Mouse (Mus musculus) layer of hippocampus, postnatal 36 days (tissue): ENCODE data around the gene Il17re. TPM values are rescaled to one million over a fixed set of nuclear protein-coding genes. Genes with fewer than 3 reads are reported as not detected.

Source experiments
- DNase-seq, 2 experiments: peaks; one replicate each; pipeline ENCODE4 v3.0.0; 2022
- total RNA-seq, 2 experiments: library from RNA; stranded (reverse); gene quantifications; 2 replicates each; pipeline ENCODE4 v1.2.3; 2021

Gene Il17re
- total RNA-seq, 2 experiments from 2014 or later: 0.25 to 0.27 TPM

DNA sequence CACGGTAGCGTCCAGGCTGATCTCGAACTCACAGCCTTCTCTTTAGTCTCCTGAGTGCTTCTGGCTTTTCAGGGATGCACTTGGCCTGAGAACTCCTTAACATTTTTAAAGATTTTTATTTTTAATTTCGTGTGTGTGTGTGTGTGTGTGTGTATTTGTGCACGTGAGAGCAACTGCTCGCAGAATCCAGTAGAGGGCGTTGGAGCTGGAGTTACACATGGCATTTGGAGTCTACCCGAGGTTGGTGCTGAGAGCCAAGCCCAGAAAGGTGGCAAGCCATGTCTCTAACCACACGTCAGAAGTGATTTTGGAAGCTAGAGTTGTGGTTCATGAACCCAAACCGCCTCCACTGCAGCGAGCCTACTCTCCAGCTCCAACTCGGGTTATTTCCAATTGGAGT, 15.2 kb upstream of the Il17re start:
- no peak for DNase-seq

DNA sequence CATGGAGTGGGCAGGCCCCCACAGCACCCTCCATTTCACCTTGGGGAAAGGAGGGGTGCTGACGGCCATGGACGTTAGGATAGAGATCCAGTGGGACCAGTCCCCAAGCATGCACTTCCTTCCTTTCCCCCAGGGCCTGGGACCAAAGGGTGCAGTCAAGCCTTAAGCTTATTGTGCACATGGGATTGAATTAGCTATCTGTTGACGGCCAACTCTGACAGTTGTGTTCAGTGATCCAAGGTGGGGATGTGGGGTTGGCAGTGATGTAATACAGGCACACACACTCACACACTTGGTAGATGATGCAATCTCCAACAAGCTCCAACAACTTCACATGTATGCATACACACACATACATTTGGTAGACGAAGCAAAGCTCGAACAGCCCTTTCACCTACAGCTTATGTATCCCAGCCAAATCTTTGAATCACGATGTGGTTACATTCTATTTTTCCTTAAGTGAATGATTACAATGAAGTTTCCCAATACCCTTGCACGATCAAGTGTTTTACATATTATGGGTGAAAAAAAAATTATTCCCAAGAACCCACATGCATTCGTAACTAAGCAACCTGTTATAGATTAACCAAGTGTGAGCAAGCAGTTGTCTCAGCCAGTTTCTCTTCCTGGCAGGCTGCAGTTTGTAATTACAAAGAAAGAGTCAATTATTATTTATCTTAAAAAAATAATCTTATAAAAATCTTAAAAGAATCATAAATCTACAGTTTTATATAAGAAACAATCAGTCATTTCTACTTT, 13.9 kb upstream of the Il17re start:
- DNase-seq: no peak

DNA sequence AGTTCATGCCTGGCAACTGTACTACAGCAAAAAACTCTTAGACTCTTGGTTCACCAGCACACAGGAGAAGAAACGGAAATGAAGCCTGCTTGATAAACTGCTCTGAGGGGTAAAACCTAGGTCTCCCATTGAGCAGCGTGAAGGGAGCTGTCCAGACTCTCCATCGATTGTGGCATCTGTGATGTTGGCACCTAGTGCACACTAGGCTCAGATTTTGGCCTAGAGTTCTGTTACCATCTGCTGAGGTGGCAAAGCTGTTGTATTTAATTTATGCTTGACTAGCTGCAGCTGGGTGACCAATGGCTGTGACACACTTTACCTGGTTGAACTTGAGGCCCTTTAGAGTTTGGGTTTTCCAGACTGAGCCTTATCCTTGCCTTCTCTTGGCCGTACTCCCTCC, 10.6 kb upstream of the Il17re start:
- no peak for DNase-seq

DNA sequence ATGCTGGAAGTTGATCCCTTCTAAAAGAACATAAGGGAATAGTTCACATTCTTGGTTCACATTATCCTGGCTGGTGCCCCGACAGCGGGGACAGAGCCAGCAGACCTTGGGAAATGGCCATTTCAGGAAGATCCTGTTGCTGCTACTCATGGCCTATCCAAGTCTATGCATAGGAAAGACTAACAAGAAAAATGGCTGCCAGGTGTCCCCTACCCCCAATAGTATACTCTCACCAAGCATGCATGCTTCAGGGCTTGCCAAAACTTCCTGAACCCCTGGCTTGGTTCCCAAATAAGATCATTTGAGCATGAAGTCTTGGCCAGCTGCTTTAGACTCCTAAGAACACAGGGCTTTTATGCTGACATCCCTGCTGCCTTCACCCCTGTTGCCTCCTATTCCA, 6.4 kb upstream of the Il17re start:
- DNase-seq: no peak

DNA sequence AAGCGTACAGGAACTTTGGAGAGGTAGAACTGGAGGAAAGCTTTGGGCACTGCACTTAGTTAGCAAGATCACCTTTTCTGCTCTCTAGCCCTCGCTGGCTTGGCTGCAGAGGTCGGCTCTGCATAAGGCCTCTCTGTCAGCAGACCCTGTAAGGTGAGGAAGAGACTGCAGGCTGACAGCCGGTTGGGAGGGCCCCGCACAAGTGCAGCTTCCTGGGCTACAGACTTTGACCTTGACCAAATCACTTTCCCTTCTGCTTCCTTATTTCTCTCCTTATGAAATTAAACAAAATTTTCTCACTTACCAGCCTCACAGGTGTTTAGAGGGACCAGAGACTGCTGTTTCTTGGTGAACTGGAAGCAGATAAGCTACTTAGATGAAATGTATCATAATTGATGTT, 3.3 kb upstream of the Il17re start:
- DNase-seq: no peak

DNA sequence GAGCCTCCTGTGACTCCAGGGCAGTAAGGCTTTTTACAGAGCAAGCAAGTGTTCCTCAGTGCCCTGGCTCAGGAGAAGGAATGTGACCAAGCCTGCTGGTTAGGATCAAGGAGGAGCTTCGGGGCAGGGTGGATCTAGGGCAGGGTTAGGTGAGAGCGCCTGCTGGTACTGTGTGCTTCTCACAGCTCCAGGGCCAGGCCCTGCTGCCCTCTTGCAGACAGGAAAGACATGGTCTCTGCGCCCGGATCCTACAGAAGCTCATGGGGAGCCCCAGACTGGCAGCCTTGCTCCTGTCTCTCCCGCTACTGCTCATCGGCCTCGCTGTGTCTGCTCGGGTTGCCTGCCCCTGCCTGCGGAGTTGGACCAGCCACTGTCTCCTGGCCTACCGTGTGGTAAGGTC, 351 bp downstream of the Il17re start:
- DNase-seq: no peak

DNA sequence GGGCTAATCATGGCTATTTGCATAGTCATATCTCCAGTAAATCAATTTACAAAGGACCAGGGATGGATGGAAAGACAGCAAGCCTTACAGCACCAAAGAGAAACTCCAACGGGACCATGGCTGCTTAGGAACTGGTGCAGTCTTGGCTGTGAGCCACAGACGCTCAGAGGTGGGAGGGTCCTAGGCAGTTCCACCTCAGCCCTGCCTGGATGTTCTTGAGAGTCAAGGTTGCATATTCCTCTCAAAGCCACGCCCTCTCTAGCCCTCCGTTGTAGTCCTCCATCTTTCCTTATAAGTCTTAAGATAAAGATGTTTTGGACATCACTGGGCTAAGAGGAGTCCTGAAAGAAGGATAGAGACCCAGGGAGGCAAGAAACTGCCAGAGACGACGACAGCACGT, 5.8 kb downstream of the Il17re start:
- DNase-seq: no peak

DNA sequence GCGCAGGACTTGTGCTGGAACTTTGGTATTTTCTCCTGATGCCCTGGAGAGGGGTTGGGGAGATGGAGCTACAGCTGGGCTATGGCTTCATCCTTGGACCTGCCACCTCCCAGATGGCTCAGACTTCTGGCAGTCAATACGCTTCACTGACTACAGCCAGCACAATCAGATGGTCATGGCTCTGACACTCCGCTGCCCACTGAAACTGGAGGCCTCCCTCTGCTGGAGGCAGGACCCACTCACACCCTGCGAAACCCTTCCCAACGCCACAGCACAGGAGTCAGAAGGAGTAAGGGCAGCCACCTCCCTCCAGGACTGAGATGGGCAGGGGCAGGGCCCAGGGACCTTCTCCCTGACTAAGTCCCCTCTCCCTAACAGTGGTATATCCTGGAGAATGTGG, 7.3 kb downstream of the Il17re start:
- DNase-seq: no peak

DNA sequence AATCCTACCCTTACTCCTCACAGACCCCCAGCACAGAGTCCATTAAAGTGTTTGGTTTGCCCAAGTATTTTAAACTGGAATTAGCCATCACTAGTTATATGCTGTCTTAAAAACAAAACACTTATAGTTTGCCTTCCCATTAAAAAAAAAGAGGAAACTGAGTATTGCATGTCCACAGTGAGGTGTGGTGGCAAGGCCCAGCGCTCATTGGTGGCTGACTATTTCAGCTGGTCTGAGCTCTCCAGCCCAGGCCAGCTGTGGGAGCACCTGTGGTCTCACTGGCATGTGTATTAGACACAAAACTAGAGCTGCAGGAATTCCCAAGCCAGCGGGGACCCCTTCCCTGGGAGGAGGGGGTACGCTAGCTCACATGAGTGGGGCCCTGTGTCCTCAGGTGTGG, 10.2 kb downstream of the Il17re start:
- DNase-seq: no peak

DNA sequence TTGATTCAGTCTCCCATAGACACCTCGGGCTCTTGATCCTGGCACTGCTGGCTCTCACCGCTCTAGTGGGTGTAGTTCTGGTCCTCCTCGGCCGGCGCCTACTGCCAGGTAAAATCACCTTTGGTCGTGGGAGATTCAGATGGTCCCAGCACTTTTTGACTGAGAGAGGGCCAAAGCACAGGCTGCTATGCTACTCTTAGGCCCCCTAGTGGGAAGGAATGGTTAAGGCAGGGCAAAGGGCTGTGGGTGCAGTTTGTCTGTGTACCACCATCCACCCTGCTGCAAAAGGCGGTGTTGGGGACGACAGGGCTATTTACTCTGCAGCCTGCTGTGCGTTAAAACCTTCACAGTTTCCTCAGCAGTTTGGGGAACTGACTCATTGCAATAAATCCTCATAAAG, 10.7 kb downstream of the Il17re start:
- DNase-seq: peak in 1 of 2 experiments; percentile 61

DNA sequence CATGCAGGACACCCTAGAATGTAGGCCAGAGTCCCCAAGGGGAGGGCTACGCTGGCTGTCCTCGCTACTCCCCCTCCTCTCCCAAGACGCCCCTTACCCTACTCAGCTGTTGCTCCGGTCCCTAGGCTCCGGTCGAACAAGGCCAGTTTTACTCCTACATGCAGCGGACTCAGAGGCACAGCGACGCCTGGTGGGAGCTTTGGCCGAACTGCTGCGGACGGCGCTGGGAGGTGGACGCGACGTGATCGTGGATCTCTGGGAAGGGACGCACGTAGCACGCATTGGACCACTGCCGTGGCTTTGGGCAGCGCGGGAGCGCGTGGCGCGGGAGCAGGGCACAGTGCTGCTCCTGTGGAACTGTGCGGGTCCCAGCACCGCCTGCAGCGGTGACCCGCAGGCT, 11.1 kb downstream of the Il17re start:
- peak; percentile 60 to 61 for DNase-seq

DNA sequence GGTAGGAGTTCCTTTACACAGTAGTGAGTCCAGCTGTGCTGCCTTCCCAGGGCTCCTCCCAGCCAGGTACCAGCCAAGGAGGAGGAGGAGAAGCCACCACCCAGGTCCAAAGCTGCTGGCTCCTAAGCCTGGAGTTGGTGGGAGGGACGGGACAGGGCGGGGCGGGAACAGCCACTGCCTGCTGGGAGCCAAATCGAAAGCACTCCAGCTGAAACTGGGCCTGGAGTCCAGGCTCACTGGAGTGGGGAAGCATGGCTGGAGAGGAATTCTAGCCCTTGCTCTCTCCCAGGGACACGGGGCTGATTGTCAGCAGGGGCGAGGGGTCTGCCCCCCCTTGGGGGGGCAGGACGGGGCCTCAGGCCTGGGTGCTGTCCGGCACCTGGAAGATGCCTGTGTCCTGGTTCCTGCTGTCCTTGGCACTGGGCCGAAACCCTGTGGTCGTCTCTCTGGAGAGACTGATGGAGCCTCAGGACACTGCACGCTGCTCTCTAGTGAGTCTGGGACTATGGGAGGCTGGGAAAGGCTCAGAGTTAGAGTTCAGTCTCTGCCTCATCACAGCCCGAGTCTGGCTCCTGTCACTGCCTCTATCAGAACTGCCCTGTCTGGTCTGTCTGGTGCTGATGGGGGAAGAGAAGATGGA, 13.1 kb downstream of the Il17re start, which contains the start of gene Il17rc:
TSS of gene Il17rc (plus strand) at position 131 of the 640 bp plus-strand sequence.
- no peak for DNase-seq

DNA sequence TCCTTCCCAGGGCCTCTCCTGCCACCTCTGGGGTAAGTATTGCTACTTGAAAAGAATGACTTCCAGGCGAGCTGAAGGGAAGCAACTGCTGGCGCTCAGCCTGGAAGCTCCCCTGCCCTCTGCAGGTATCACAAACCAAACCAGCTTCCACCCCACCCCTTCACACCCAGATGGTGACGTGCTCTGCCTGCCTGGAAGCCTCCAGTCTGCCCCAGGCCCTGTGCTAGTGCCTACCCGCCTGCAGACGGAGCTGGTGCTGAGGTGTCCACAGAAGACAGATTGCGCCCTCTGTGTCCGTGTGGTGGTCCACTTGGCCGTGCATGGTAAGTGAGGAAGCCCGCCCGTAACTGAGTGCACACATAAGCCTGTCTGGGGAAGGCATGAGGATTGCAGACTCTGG, 13.8 kb downstream of the Il17re start:
- DNase-seq: no peak

DNA sequence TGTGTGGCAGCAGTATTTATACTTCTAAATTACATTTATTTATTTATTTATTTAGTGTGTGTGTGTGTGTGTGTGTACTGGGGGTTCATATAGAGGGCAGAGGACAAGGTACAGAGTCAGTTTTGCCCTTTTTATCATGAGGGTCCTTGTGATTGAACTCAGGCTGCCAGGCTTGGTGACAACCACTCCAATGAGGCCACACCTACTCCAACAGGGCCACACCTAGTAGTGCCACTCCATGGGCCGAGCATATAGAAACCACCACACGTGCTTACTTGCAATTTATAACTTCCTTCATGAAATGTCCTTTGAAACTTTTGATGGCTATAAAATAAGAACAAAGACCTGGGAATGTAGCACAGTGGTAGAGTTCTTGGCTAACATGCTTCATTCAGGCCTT, 15.0 kb downstream of the Il17re start:
- DNase-seq: no peak

DNA sequence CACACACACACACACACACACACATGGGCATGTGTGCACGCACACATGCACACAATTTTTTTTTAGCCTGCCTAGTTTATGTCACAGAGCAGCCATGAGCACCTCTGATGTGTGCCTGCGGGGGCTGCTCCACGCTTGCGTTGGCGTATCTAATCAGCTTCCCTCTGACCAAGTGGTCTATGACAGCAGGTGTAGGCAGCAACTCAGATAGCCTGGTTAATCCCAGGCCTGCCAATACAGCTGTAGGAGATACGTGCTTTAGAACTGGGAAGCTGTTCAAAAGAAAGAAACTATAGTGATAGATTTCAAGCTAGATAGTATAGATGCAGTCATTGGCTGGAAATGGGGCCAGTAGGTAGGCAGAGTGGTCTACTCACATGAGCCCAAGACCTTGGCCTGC, 15.4 kb downstream of the Il17re start:
- no peak for DNase-seq

DNA sequence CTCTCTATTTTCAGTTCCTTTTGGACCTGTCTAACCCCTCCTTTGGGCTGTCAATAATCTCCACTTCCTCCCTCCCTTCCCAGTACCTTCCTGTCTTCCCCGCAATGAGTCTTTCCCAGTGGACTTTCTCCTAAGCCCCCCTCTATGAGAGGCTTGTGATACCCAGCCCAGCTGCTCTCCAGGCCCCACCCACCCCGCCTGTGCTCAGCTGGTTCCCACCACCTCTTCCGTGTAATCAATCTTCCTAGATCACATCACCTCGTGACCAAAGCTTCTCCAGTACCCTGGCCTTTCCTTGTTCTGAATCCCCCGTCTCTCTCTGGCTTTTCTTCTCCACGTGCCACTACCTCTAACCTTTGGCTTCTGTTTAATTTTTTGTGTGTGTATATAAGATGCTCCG, 19.1 kb downstream of the Il17re start:
- DNase-seq: no peak

DNA sequence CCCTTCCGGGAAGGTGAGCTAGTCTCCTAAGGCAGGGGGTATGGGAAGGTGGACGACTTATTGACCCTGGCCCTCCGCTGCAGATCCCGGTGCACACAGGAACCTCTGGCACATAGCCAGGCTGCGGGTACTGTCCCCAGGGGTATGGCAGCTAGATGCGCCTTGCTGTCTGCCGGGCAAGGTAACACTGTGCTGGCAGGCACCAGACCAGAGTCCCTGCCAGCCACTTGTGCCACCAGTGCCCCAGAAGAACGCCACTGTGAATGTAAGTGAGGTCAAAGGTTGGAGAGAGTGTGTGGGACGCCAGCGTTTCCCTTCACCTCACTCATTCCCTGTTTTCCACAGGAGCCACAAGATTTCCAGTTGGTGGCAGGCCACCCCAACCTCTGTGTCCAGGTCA, 20.6 kb downstream of the Il17re start:
- DNase-seq: no peak

DNA sequence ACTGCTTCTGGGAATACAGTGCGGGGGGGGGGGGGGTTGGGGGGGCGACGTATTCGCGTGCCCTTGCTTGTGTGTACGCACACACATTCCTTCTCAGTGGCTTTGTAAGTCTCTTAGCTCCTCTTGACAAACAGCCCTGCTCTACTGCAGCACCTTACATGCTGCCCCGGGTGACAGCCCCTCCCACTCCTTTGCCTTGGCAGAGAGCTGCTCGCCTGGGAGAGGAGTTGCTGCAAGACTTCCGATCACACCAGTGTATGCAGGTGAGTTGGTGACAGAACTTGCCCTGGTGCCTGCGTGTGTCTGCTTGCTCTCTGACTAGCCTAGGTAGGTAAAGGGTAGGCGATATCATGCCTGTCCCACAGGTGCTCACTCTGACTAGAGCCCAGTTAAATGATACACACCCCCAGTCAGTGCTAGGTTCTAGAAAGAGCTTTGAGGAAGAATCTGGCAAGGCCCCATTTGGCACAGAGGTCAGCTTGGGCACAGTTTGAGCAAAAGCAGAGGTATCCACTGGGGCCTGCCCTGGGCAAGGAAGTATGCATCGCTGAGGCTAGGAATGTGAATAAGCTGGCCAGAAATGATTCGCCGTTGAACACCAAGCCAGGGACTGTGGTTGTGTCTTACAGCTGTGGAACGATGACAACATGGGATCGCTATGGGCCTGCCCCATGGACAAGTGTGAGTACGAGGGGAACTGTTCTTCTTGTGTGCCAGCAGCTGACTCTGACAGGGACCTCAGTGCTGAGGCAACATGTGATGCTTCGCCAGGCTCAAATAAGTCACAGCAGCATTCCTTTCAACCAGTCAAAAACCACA, 22.5 kb downstream of the Il17re start:
- DNase-seq: no peak

DNA sequence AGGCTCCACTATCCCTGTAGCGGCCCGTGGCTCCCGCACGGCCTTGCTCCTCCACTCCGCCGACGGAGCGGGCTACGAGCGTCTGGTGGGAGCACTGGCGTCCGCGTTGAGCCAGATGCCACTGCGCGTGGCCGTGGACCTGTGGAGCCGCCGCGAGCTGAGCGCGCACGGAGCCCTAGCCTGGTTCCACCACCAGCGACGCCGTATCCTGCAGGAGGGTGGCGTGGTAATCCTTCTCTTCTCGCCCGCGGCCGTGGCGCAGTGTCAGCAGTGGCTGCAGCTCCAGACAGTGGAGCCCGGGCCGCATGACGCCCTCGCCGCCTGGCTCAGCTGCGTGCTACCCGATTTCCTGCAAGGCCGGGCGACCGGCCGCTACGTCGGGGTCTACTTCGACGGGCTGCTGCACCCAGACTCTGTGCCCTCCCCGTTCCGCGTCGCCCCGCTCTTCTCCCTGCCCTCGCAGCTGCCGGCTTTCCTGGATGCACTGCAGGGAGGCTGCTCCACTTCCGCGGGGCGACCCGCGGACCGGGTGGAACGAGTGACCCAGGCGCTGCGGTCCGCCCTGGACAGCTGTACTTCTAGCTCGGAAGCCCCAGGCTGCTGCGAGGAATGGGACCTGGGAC, 24.3 kb downstream of the Il17re start:
- DNase-seq: peak in 1 of 2 experiments; percentile 56

DNA sequence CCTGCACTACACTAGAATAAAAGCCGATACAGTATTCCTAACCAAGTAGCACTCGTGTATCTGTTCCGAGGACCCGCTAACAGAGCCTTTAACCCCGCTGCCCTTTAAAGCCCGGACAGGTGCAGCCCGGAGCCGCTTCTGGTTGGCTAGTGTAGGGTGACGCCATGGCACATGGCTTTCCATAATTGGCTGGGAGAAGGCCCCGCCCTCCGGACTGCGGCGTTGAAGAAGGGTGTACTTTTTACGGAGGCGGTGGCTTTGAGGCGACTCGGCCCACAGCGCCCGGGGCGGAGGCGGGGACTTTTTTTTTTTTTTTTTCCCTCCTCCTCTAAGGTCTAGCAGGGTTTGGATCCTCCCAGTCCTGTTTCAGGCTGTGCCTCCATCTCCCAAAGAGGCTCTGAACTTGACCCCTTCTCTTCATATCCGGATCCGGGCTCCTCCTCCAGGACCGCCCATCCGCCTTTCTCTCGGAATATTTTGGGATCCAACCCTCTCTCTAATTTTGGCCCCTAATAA, 24.9 kb downstream of the Il17re start, which contains the start of gene Creld1:
TSS of gene Creld1 (plus strand) at position 198 of the 516 bp plus-strand sequence.
- DNase-seq: peak; percentile 91 to 94

DNA sequence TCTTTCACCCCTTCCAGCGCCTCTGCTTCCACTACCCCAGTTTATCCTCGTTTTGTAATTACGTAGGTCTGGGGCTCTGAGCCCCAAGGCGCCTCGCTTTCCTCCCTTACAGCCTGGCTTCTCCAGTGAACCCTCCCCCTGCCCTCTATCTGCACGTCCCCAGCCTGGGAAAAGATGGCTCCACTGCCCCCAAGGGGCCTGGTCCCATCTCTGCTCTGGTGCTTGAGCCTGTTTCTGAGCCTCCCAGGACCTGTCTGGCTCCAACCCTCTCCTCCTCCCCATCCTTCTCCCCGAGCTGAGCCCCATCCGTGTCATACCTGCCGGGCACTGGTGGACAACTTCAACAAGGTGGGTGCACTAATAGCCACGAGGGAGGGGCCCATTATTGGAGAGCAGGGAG, 25.4 kb downstream of the Il17re start:
- DNase-seq: no peak

DNA sequence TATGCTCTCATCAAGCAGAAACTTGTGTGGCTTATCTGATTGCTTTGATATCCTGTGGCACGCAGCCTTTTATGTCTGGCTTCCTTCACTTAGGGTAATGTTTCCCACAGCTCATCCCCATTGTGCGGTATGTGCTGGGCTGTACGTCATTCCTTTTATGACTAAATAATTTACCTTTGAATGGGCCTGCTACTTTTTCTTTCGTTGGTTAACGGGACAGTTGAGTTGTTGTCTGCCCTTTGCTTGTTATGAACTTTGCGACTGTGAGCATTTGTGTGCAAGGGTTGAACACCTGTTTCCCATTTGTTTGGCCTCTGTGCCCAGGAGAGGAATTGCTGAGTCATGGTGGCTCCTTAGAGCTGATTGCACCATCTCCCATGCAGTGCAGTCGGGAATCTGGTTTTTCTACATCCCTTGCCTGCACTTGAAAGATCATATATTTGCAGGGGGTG, 28.9 kb downstream of the Il17re start:
- no peak for DNase-seq

DNA sequence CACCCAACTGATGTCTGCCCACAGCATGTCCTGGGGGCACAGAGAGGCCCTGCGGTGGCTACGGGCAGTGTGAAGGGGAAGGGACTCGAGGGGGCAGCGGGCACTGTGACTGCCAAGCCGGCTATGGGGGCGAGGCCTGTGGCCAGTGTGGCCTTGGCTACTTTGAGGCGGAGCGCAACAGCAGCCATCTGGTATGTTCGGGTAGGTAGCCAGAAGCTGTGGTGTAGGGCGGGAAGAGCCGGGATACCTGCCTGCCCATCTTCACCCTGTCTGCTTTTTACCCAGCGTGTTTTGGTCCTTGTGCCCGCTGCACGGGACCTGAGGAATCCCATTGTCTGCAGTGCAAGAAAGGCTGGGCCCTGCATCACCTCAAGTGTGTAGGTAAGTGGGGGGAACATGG, 31.1 kb downstream of the Il17re start:
- DNase-seq: no peak
